13 mouse cellular contexts compared by ENCODE assay signal in the genomic region with DNA sequence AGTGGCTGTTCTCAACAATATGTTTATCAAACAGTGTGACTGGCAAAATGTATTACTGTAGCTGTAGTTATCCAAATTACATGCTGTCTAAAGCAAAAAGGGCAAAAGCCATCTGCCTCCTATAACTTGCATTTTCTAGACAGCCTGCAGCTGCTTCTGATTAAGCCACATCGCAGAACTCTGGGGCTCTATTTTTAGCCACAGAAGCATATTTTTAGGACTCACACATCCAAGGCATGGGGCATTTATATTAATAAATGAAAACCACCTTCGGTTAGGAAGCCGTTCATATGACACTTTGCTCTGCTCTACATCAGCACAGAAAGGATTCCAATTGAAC.
DNase-seq lines count a peak whose midpoint lies in the region; ATAC-seq lines count a peak whose summit lies in the region.
"Had no signal": no experiment of that assay in that cellular context is flagged by ENCODE, and none has a peak within 500 bp of the region (broad histone marks: within the 10 kb centered on the region; RNA-seq: fewer than 3 reads in every experiment).

No protein-coding gene starts in this region.

- WGBS in hindbrain, embryonic 15.5 days: 49% methylated on average over 3 of the region's 3 CpGs
- WGBS in hindbrain, embryonic 12.5 days: 69% methylated on average over 3 of the region's 3 CpGs
- WGBS in limb, embryonic 12.5 days: 20% methylated on average over 3 of the region's 3 CpGs

- no peak overlapping the region for H3K9ac ChIP-seq in hindbrain, embryonic 15.5 days
- no peak overlapping the region for H3K9ac ChIP-seq in hindbrain, embryonic 12.5 days
- H3K9ac ChIP-seq in limb, embryonic 12.5 days (replicated peaks): no peak overlapping the region

- H3K27ac ChIP-seq in hindbrain, embryonic 15.5 days (replicated peaks): no peak overlapping the region
- no peak overlapping the region for H3K27ac ChIP-seq in hindbrain, embryonic 12.5 days
- peak overlapping the region; percentile 69; the same call in 1 of the 2 replicates for H3K27ac ChIP-seq in limb, embryonic 12.5 days
- H3K27ac ChIP-seq: gastrocnemius, adult 2 months had no signal

- H3K36me3 ChIP-seq in hindbrain, embryonic 15.5 days: no peaks in the 10 kb centered on the region
- H3K36me3 ChIP-seq in hindbrain, embryonic 12.5 days: no peaks in the 10 kb centered on the region
- H3K36me3 ChIP-seq in limb, embryonic 12.5 days: no peaks in the 10 kb centered on the region

- peaks cover 13% of the 10 kb centered on the region for H3K4me1 ChIP-seq in hindbrain, embryonic 15.5 days (replicated peaks)
- 0 out of 2 replicates have a peak, but pooled peaks cover 5% of the 10 kb centered on the region for H3K4me1 ChIP-seq in hindbrain, embryonic 12.5 days
- peaks cover 37% of the 10 kb centered on the region for H3K4me1 ChIP-seq in limb, embryonic 12.5 days (replicated peaks)

- H3K27me3 ChIP-seq in hindbrain, embryonic 15.5 days: no peaks in the 10 kb centered on the region
- no peaks in the 10 kb centered on the region for H3K27me3 ChIP-seq in hindbrain, embryonic 12.5 days
- H3K27me3 ChIP-seq in limb, embryonic 12.5 days: no peaks in the 10 kb centered on the region

- no peak overlapping the region for H3K4me3 ChIP-seq in hindbrain, embryonic 15.5 days
- no peak overlapping the region for H3K4me3 ChIP-seq in hindbrain, embryonic 12.5 days
- no peak overlapping the region for H3K4me3 ChIP-seq in limb, embryonic 12.5 days (replicated peaks)
- H3K4me3 ChIP-seq: gastrocnemius, adult 2 months had no signal

- no peak overlapping the region for H3K4me2 ChIP-seq in hindbrain, embryonic 15.5 days
- H3K4me2 ChIP-seq in hindbrain, embryonic 12.5 days (replicated peaks): no peak overlapping the region
- peak overlapping the region; percentile 33 for H3K4me2 ChIP-seq in limb, embryonic 12.5 days

- DNase-seq in adipocyte (ENCODE audit: low spot score): peak; percentile 14
- DNase-seq in embryo, embryonic 11 days: peak; percentile 73
- DNase-seq in left cerebral cortex, adult 11 months (ENCODE audit: low spot score): no peak
- no peak for DNase-seq in frontal cortex, postnatal 36 days (ENCODE audit: low spot score in 2 of 2)
- DNase-seq: gastrocnemius, adult 2 months; layer of hippocampus, adult 9-11 months; right cerebral cortex, postnatal 25 days; thymus, postnatal 14 days had no signal

- no peaks in the 10 kb centered on the region for H3K9me3 ChIP-seq in hindbrain, embryonic 15.5 days
- no peaks in the 10 kb centered on the region for H3K9me3 ChIP-seq in hindbrain, embryonic 12.5 days (replicated peaks)
- no peaks in the 10 kb centered on the region for H3K9me3 ChIP-seq in limb, embryonic 12.5 days

- ATAC-seq in hindbrain, embryonic 15.5 days (ENCODE audit: low FRiP score, low read depth): 0 out of 2 replicates have a peak, but pooled peaks have one; percentile 8
- ATAC-seq in hindbrain, embryonic 12.5 days (ENCODE audit: low FRiP score): no peak
- ATAC-seq in limb, embryonic 12.5 days (ENCODE audit: insufficient number of reproducible peaks, insufficient read depth, low FRiP score, low TSS enrichment, low read depth): peak; percentile 38; the same call in 1 of the 2 replicates
- ATAC-seq: activated CD4-positive, CD25-positive, alpha-beta regulatory T cell, adult 4 months; intestine, postnatal 0 days had no signal

Comparison
In these comparisons a context has a peak if more than half of its experiments do, and no peak if none do; other contexts are left out.
1. DNase-seq: peak in adipocyte (single experiment) and embryo, embryonic 11 days (single experiment); none in left cerebral cortex, adult 11 months (single experiment) and frontal cortex, postnatal 36 days (0 of 2).